Mouse (Mus musculus) olfactory bulb, adult 2 months (tissue): Measurements from ENCODE around the gene Htr3b.

Experiments used
- CTCF ChIP-seq: fragments of 200-500 bp; IDR thresholded peaks from 2 replicates; pipeline ENCODE4 v1.5.1; 2012; ENCODE audit warnings: low read depth, mild to moderate bottlenecking, low read length, moderate library complexity; ENCODE audit not compliant: insufficient read depth
- POLR2A ChIP-seq: fragments of 200-500 bp; IDR thresholded peaks from 2 replicates; pipeline ENCODE4 v1.6.1; 2012; ENCODE audit warnings: mild to moderate bottlenecking, low read depth, low read length, moderate library complexity; ENCODE audit not compliant: insufficient read depth

DNA sequence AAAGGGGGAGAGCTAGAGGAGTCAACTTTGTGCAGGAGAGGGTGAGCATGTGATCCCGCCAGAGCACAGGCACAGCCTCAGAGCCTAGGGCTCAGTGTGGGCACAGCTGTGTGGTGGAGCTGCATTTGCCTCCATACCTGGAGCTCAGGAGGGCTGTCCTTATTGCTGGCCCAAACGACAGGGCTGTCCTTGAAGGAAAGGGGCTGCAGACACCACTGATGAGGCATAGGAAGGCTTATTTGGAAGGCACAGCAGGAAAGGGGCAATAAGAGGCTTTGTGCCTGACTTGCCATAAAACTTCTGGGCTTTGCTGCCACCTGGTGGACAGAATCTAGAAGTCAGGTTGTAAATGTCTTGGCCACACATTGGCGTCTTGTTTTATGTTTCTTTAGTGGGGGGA lies 70.8 kb downstream of the Htr3b start:
- TF ChIP-seq CTCF (no peak), POLR2A (no peak)
